In the genomic region with DNA sequence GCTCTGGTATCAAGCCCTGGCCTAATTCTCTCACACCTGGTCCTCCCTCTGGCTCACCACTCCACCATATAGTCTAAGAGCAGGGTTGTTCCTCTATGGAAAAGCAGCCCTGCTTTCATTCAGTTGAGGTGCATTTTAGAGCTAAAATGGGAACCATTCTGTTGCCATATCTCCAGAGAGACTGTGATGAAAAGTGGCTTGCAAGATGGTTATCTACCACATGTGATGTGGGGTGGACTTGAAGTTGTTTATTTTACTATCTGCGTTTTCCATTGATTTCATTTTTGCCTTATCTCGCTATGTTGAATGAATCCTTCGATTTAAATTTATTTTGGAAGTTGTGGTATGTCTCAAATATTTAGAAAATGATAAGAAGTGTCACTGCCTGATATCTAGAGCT, we compare ENCODE assay signal across 41 mouse cellular contexts. TPM values are rescaled to one million over a fixed set of nuclear protein-coding genes. Genes with fewer than 3 reads are reported as not detected.
"Had no signal": no experiment of that assay in that cellular context is flagged by ENCODE, and none has a peak within 500 bp of the region (broad histone marks: within the 10 kb centered on the region; RNA-seq: fewer than 3 reads in every experiment).

No protein-coding gene starts in this region.

- H3K4me2 ChIP-seq: heart, embryonic 12.5 days; hindbrain, embryonic 12.5 days; hindbrain, embryonic 14.5 days; intestine, embryonic 15.5 days; limb, embryonic 13.5 days; limb, embryonic 15.5 days; liver, embryonic 11.5 days; liver, embryonic 13.5 days had no signal

- H3K4me3 ChIP-seq: gastrocnemius, adult 2 months; heart, embryonic 10.5 days; heart, embryonic 12.5 days; hindbrain, embryonic 10.5 days; hindbrain, embryonic 12.5 days; intestine, embryonic 15.5 days; limb, embryonic 13.5 days; limb, embryonic 15.5 days; liver, embryonic 13.5 days had no signal

- H3K9ac ChIP-seq: heart, embryonic 12.5 days; hindbrain, embryonic 12.5 days; hindbrain, embryonic 14.5 days; intestine, embryonic 15.5 days; limb, embryonic 13.5 days; limb, embryonic 15.5 days; liver, embryonic 13.5 days had no signal

- H3K27ac ChIP-seq: gastrocnemius, adult 2 months; heart, embryonic 10.5 days; hindbrain, embryonic 10.5 days; hindbrain, embryonic 12.5 days; hindbrain, embryonic 14.5 days; intestine, embryonic 15.5 days; kidney, postnatal 0 days; limb, embryonic 13.5 days; limb, embryonic 15.5 days; liver, embryonic 13.5 days had no signal

- H3K9me3 ChIP-seq: heart, embryonic 10.5 days; heart, embryonic 12.5 days; hindbrain, embryonic 10.5 days; hindbrain, embryonic 12.5 days; intestine, embryonic 15.5 days; limb, embryonic 13.5 days; limb, embryonic 15.5 days; liver, embryonic 13.5 days had no signal

- H3K27me3 ChIP-seq: heart, embryonic 12.5 days; hindbrain, embryonic 12.5 days; intestine, embryonic 15.5 days; limb, embryonic 13.5 days; limb, embryonic 15.5 days had no signal

- H3K36me3 ChIP-seq: heart, embryonic 10.5 days; heart, embryonic 12.5 days; hindbrain, embryonic 10.5 days; hindbrain, embryonic 12.5 days; intestine, embryonic 15.5 days; limb, embryonic 13.5 days; limb, embryonic 15.5 days; liver, embryonic 13.5 days had no signal

- ATAC-seq: hindbrain, embryonic 16.5 days; intestine, embryonic 15.5 days; intestine, postnatal 0 days had no signal

- DNase-seq: gastrocnemius, postnatal 10 days; gastrocnemius, postnatal 25 days; heart, adult 18-20 months; heart, postnatal 10 days; heart, postnatal 4 days; kidney, adult 18-20 months; kidney, adult 8-10 months; kidney, postnatal 14 days; kidney, postnatal 36 days; layer of hippocampus, adult 9-11 months; layer of hippocampus, postnatal 36 days; left cerebral cortex, postnatal 4 days; liver, embryonic 13.5 days had no signal

RNA-seq across cellular contexts. Expression of gene Eps8l3, which starts 30.2 kb away (rescaled TPM):
- total RNA-seq: gastrocnemius, adult 2 months; gastrocnemius, postnatal 10 days; gastrocnemius, postnatal 25 days; gastrocnemius, postnatal 4 days; granulocyte monocyte progenitor cell, adult 5-6 weeks; heart, adult 18-20 months; heart, adult 8-10 months; heart, postnatal 10 days; heart, postnatal 25 days; heart, postnatal 4 days; layer of hippocampus, adult 18-20 months; layer of hippocampus, adult 8-10 months; layer of hippocampus, postnatal 14 days; layer of hippocampus, postnatal 36 days; left cerebral cortex, adult 18-20 months; left cerebral cortex, adult 8-10 months; left cerebral cortex, postnatal 10 days; left cerebral cortex, postnatal 25 days; left cerebral cortex, postnatal 4 days had no signal
- polyA plus RNA-seq: heart, embryonic 10.5 days; heart, embryonic 14.5 days; hindbrain, embryonic 10.5 days; hindbrain, embryonic 12.5 days; hindbrain, embryonic 14.5 days; hindbrain, embryonic 16.5 days; inflammation-experienced regulatory T-cells, adult 6 months; kidney, embryonic 14.5 days; limb, embryonic 11.5 days; limb, embryonic 15.5 days; liver, embryonic 11.5 days; liver, embryonic 13.5 days had no signal
